Mouse (Mus musculus) Patski (cell line): ENCODE data around the gene Iqcm. TPM values are rescaled to one million over a fixed set of nuclear protein-coding genes. Genes with fewer than 3 reads are reported as not detected.

ENCODE experiments used
- ATAC-seq: fragments of 100-300 bp; one replicate; pipeline ENCODE4 v1.8.0; 2021
- CTCF ChIA-PET: fragments of 350-600 bp; sonication (Branson Sonifier 250); formaldehyde crosslinking; loops from one replicate; lab custom pipeline; 2022; ENCODE audit warnings: inconsistent platforms; lab: Charles Lee
- POLR2A ChIA-PET: fragments of 350-600 bp; sonication (Branson Sonifier 250); formaldehyde crosslinking; loops from one replicate; lab custom pipeline; 2022; ENCODE audit warnings: antibody characterized with exemption, inconsistent platforms; lab: Charles Lee
- DNase-seq: peaks from one replicate; pipeline ENCODE4 v3.0.0-alpha.2; 2011; ENCODE audit warnings: low read depth, low spot score
- H3K27me3 ChIP-seq: fragments of 371-371 bp; one replicate; pipeline ENCODE4 v1.5.1; 2021
- CTCF ChIP-seq: fragments of 100-300 bp; IDR thresholded peaks from one replicate; pipeline ENCODE4 v1.5.1; 2021
- in situ Hi-C: fragments of 300-500 bp; cut with MboI; formaldehyde crosslinking; loops from 3 replicates; pipeline ENCODE4 v1.11.1; 2018; ENCODE audit warnings: low pct_unique_long_range_greater_than_20kb, mixed read lengths
- polyA plus RNA-seq: library from polyadenylated mRNA; unstranded; gene quantifications from one replicate; pipeline ENCODE4 v1.2.3, GENCODE M21; 2021

Iqcm gene
- polyA plus RNA-seq, 1 experiment from 2014 or later, result not detected

DNA sequence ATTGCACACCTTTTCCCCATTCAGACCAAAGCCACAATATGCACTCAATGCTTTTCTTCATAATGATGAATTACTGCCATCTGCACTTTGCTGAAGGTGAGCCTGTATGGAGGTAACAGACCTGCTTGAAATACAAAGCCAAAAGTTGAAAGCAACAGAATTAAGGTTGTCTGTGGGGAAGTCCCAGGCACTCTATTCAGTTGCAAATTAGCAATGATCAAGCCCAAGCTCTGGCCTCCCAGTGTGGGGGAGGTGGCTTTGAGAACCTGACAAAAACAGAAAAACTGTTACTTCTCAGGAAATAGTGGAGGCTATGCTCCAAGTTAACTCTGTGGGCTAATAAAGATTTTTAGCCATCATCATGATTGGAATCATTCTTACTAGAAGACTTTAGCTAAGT, 307.1 kb downstream of the Iqcm start:
- ATAC-seq (no peak), DNase-seq (no peak)
- no peaks in the 10 kb centered on the region for H3K27me3 ChIP-seq
- ChIA-PET POLR2A (no interaction called here), CTCF (interaction anchor here (1.5 kb wide), 1 partner anchor 17 kb away, joined by 3 read pairs; no protein-coding TSS in a partner anchor)
- no peak for TF ChIP-seq CTCF
- in situ Hi-C loops, result no loop called here

DNA sequence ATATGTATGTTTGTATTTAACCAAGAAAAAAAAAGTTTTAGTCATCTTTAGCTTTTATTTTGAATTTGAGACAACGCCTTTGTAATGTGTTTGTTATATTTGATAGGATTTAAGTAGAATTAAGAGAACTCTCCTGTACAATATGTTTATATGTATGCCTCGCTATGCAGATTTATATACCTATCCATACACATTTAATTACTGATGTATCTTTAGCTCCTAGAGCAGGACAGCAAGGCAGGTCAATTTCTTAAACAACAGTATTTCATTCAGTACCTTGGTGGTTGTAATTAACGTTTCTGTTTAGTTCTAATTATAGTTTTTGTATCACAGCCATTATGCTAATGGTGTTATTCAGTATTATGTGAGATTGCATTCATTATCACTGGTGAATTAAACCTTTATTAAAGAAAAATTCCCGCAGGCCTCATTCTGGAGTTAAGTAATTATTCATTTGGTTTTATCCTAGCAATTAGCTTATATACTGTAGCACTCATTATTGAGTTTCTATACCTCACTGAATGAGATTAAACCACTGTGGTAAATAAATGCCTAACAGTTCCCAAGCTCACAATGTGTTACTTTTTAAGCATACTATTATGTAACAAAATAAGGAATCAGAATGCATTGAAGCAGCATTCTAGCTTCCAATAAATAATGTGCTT, 380.1 kb downstream of the Iqcm start:
- H3K27me3 ChIP-seq, result no peaks in the 10 kb centered on the region
- TF ChIP-seq CTCF, result no peak
- in situ Hi-C loops, result no loop called here
- DNase-seq (no peak), ATAC-seq (no peak)
- CTCF ChIA-PET, result no interaction called here
- POLR2A ChIA-PET, result no interaction called here

DNA sequence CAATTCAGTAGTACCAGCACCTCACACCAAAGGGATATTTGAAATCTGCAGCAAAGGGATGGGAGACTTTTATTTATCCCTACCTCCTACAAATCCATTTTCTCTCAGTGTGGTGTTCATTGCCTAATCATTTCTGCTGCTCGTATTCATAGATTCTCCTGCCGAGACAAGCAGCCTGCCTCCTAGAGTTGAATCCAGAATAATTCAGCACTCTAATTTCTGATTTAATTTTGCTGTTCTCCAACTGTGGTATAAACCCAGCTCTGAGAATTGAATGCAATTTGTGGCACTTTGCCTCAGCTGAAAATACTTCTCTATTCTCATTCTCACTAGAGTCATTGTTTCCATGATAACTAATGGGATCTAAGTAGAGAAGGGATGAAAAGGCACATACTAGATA, 386.8 kb downstream of the Iqcm start:
- POLR2A ChIA-PET, result no interaction called here
- no peak for TF ChIP-seq CTCF

DNA sequence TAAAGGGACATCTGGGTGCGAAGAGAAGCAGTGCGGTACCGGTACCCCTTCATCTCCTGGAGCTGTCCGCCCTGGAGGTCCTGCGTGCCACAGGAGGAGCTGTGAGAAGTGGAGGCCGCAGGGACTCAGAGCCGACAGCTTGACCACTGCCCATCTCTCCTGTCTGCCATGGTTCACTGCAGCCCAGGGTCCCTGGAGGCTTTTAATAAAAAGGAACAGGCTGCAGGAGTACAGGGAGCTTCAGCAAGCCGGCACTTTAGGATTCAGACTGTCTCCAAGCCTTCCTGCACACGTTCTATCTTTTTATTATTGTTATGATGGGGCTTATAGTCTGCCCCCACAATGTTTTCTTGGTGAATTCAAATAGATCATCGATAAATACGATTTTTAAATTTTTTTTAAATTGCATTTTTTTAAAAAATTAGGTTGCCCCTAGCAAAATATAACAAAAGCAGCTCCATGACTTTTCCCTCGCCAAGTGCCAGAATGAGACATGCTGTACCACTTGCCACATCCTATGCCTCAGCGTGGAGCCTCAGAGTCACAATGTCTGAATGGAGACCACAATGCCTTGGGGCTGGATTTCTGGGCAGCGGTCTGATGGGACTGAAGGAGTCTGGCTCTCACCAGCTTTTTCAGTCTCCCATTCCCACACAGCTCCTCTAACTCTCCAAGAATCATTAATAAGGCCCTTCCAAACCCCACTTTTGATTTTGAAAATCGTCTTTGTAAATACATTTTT, 469.3 kb downstream of the Iqcm start:
- TF ChIP-seq CTCF, result no peak
- in situ Hi-C loops, result no loop called here
- ATAC-seq, result no peak
- ChIA-PET POLR2A (no interaction called here), CTCF (no interaction called here)
- DNase-seq, result no peak
- H3K27me3 ChIP-seq, result no peaks in the 10 kb centered on the region

More for the DNA sequence above, 386.8 kb downstream of the Iqcm start:
- in situ Hi-C loops, result no loop called here
- CTCF ChIA-PET, result no interaction called here
- ATAC-seq (no peak), DNase-seq (no peak)
- no peaks in the 10 kb centered on the region for H3K27me3 ChIP-seq

DNA sequence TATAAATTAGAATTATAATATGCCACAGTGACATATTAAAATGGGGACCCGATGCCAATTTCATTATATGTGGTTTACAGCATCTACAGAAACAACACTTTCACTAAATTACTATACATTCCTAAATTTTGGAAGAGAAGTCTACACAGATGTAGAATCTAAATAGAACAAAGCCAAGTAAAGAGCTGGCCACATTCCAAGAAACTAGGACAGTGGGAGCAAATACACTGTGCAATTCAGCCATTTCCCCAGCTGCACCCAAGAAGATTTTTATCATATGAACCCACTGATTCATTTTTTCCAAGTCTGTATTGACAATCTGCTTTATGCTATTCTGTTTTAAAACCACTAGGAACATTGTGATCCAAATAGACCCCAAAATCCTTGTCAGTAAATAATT, 500.7 kb downstream of the Iqcm start:
- H3K27me3 ChIP-seq, result no peaks in the 10 kb centered on the region
- CTCF ChIA-PET, result no interaction called here
- DNase-seq (no peak), ATAC-seq (no peak)
- in situ Hi-C loops, result no loop called here
- no peak for TF ChIP-seq CTCF
- POLR2A ChIA-PET, result no interaction called here

DNA sequence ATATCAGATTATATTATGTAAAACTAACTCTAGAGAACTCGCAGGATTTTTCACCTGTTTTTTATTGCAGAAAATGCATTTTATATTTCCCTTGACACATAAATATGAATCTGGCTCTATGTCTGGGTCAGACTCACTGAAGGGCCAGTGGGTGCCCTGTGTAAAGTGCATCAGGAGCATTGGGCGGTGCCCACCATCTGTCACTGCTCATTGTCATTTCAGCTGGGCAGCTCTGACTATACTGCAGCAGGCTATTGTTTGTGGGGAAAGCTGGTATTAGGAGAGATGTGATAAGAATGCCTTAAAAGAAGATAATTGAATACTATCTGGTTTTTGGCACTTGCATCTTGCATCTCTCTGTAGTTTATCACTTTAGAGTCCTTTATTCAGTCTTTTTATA, 507.5 kb downstream of the Iqcm start:
- CTCF ChIA-PET, result no interaction called here
- ATAC-seq, result no peak
- POLR2A ChIA-PET, result no interaction called here
- in situ Hi-C loops, result no loop called here
- TF ChIP-seq CTCF, result no peak
- no peak for DNase-seq
- no peaks in the 10 kb centered on the region for H3K27me3 ChIP-seq

DNA sequence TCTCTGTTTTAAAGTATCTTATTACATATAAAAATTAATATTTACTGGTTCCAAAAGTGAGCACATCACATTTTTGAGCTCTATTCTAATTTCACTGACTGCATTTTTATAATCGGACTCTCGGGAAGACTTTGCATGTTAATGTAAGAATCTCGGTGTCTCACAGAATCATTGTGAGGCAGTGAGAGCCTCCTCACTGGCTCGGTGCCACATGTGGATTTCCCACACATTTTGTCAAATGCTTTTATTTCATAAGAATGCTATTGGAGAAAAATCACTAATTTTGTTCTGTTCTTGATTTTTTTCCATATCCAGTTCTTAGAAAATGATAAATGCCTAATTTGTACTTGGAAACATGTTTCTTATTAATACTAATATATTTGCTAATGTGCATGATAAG, 570.0 kb downstream of the Iqcm start:
- no peak for TF ChIP-seq CTCF
- DNase-seq (no peak), ATAC-seq (no peak)
- in situ Hi-C loops, result no loop called here
- ChIA-PET POLR2A (no interaction called here), CTCF (no interaction called here)
- H3K27me3 ChIP-seq, result no peaks in the 10 kb centered on the region

Other genes starting within 250 kb of the Iqcm start
- gene Rasd2, start 234.8 kb upstream of the Iqcm start, polyA plus RNA-seq, result 3.6 TPM
- 0.24 TPM for gene Gm10358, start 42.1 kb upstream of the Iqcm start, polyA plus RNA-seq